Mouse (Mus musculus) Patski (cell line): ENCODE measurements at regions not wholly inside any gene's neighbourhood (a gene's known extent, or its start where the extent isn't known, plus 50 kb on each side); places are given as distances from the start of the nearest gene placed in this dataset.

Experiments
- ATAC-seq: fragments of 100-300 bp; one replicate; pipeline ENCODE4 v1.8.0; 2021
- CTCF ChIA-PET: fragments of 350-600 bp; sonication (Branson Sonifier 250); formaldehyde crosslinking; loops from one replicate; lab custom pipeline; 2022; ENCODE audit warnings: inconsistent platforms; lab: Charles Lee
- POLR2A ChIA-PET: fragments of 350-600 bp; sonication (Branson Sonifier 250); formaldehyde crosslinking; loops from one replicate; lab custom pipeline; 2022; ENCODE audit warnings: antibody characterized with exemption, inconsistent platforms; lab: Charles Lee
- DNase-seq: peaks from one replicate; pipeline ENCODE4 v3.0.0-alpha.2; 2011; ENCODE audit warnings: low read depth, low spot score
- H3K27me3 ChIP-seq: fragments of 371-371 bp; one replicate; pipeline ENCODE4 v1.5.1; 2021
- CTCF ChIP-seq: fragments of 100-300 bp; IDR thresholded peaks from one replicate; pipeline ENCODE4 v1.5.1; 2021
- in situ Hi-C: fragments of 300-500 bp; cut with MboI; formaldehyde crosslinking; loops from 3 replicates; pipeline ENCODE4 v1.11.1; 2018; ENCODE audit warnings: low pct_unique_long_range_greater_than_20kb, mixed read lengths

DNA sequence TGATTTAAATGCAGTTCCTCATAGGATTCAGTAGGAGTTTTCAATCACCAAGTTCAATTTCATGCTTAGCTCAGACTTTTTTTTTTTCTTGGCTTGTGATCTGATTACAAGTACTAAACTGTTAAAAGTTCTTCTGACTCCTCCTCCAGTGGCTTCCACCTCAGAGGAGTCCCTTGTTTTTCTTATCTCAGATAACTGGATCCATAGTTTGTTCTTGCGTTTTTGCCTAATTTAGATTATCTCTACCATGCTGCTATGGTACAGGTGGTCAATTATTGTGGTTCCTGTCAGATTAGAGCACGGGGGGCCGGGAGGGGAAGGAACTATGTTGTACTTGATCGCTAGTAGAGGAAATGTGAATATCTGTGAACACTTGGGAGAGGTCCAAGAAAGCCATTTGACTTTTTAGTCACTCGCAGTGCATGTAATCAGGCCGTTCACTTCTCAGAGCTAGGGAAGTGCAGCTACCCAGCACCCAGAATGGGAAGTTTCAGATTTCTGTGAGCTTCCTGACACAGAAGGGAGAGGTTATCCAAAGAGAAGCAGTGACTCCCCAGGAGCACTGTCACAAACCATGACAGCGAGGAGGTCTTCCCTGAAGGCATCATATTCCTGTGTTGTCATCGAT is 89.0 kb upstream of the Kitl start:
- ATAC-seq (no peak), DNase-seq (no peak)
- no peak for TF ChIP-seq CTCF
- no peaks in the 10 kb centered on the region for H3K27me3 ChIP-seq
- POLR2A ChIA-PET: no interaction called here
- CTCF ChIA-PET: no interaction called here
- in situ Hi-C loops: no loop called here

GRCm38 (mm10) chr10:99924541-99924940 is 90.9 kb upstream of the Kitl start:
- DNase-seq: no peak
- ATAC-seq: no peak
- TF ChIP-seq CTCF: no peak
- CTCF ChIA-PET: no interaction called here
- POLR2A ChIA-PET: interaction anchor here (0.7 kb wide), 1 partner anchor 45 kb away, joined by 4 read pairs; no protein-coding TSS in a partner anchor
- no peaks in the 10 kb centered on the region for H3K27me3 ChIP-seq
- in situ Hi-C loops: no loop called here

DNA sequence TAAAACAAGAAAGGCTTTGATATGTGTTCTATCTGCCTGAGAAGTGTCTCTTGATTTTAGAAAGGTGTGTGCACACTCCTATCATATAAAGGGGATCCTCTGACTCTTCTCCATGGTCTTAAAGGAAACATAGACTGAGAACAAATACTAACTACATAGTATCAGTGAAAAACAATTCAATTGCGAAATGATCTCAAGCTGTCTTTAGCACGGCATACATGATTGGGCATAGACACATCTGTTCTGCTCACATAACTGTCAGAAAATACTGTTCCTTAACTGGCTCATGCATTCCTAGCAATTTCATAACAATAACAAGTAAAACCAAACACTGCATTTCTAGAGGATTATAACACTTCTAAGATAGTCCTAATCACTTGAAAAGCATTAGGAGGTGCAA is 95.5 kb upstream of the Kitl start:
- ATAC-seq (no peak), DNase-seq (no peak)
- ChIA-PET CTCF (interaction anchor here (1.3 kb wide), 2 partner anchors 12 to 18 kb away, joined by 3 to 4 read pairs; no protein-coding TSS in a partner anchor), POLR2A (interaction anchor here (1.1 kb wide), 1 partner anchor 14 kb away, joined by 3 read pairs; no protein-coding TSS in a partner anchor)
- in situ Hi-C loops: no loop called here
- H3K27me3 ChIP-seq: no peaks in the 10 kb centered on the region
- TF ChIP-seq CTCF: no peak

GRCm38 (mm10) chr10:99918567-99919320 is 96.7 kb upstream of the Kitl start:
- no peaks in the 10 kb centered on the region for H3K27me3 ChIP-seq
- DNase-seq (no peak), ATAC-seq (no peak)
- CTCF ChIA-PET: interaction anchor here (0.8 to 1.3 kb wide), 5 partner anchors 11 to 28 kb away, joined by 3 to 4 read pairs (median 3); no protein-coding TSS in a partner anchor
- in situ Hi-C loops: no loop called here
- POLR2A ChIA-PET: no interaction called here
- no peak for TF ChIP-seq CTCF

DNA sequence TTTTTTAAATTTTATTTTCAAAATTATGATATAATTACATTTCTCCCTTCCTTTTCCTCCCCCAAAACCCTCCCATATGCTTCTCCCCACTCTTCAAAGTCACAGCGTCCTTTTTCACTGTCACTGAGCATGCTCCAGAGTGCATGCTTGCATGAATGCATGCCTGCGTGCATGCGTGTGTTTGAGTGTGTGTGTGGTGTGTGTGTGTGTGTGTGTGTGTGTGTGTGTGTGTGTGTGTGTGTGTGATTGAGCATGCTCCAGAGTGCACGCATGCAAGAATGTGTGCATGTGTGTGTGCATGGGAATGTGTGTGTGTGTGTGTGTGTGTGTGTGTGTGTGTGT is 101.6 kb upstream of the Kitl start:
- POLR2A ChIA-PET: no interaction called here
- ATAC-seq (no peak), DNase-seq (no peak)
- in situ Hi-C loops: no loop called here
- H3K27me3 ChIP-seq: no peaks in the 10 kb centered on the region
- TF ChIP-seq CTCF: no peak
- CTCF ChIA-PET: no interaction called here

- DNase-seq: no peak
- no peak for ATAC-seq
- in situ Hi-C loops: no loop called here
These were observed 102.2 kb upstream of the Kitl start for GRCm38 (mm10) chr10:99913001-99913845.

GRCm38 (mm10) chr10:99910011-99910723 is 105.3 kb upstream of the Kitl start:
- peak; percentile 99 for ATAC-seq
- H3K27me3 ChIP-seq: no peaks in the 10 kb centered on the region
- in situ Hi-C loops: no loop called here
- CTCF ChIA-PET: no interaction called here
- no peak for TF ChIP-seq CTCF
- peak; percentile 54 for DNase-seq
- POLR2A ChIA-PET: no interaction called here

More at GRCm38 (mm10) chr10:99913001-99913845, 102.2 kb upstream of the Kitl start:
- H3K27me3 ChIP-seq: no peaks in the 10 kb centered on the region
- ChIA-PET POLR2A (interaction anchor here (0.5 kb wide), 1 partner anchor 566 kb away, joined by 4 read pairs; no protein-coding TSS in a partner anchor), CTCF (no interaction called here)
- no peak for TF ChIP-seq CTCF

DNA sequence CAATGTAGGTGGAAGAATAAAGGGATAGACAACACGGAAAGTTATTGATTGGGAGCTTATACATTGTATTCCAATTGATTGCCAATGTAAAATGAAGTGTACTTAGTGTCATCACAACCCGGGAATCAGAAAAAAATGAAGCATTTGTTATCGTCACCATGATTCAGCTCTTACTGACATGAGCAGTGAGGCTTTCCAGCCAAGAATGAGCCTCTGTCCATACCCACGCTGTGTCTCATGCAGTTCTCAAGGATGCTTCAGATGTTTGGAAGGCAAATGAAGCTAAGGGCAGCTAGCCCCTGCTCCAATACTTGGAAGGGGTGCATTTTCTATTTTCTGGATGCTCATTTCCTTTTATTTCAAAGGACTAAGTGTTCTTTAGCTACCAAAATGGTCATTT is 107.4 kb upstream of the Kitl start:
- in situ Hi-C loops: no loop called here
- DNase-seq (no peak), ATAC-seq (no peak)
- ChIA-PET CTCF (interaction anchor here (1.0 to 1.6 kb wide), 5 partner anchors 9 to 108 kb away, joined by 3 read pairs; no protein-coding TSS in a partner anchor), POLR2A (interaction anchor here (0.6 kb wide), 1 partner anchor 79 kb away, joined by 7 read pairs; no protein-coding TSS in a partner anchor)
- no peak for TF ChIP-seq CTCF
- H3K27me3 ChIP-seq: no peaks in the 10 kb centered on the region

DNA sequence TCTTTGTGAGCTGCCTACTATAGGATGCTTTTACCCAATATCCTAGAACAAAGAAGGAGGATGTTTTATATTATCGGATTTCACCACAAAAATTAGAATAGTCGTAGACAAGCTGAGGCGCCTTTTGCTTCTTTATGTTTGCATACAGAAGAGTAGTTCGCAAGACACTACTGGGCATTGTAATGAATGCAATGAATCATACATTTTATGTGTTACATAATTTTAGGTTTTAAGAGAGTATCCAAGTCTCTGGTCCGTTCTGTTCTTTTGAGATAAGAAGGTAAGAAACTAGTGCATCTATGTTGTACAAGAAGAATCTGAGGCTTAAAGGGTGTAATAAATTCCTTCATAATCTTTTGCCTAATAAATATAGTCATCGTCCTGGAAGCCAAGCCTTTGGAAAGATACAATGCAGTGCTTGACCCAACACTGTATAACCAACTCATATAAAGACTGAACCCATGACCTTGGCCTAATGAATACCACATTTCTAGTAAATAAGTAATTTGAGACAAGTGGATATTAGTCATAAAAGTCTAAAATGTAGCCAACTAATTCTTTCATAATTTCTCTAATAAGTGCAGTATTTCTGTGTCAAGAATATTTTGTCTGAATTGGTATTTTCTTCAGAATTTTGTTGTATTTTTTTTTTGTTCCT is 108.5 kb upstream of the Kitl start:
- no peaks in the 10 kb centered on the region for H3K27me3 ChIP-seq
- in situ Hi-C loops: no loop called here
- POLR2A ChIA-PET: no interaction called here
- no peak for TF ChIP-seq CTCF
- ATAC-seq: no peak
- CTCF ChIA-PET: interaction anchor here (1.2 to 1.6 kb wide), 3 partner anchors 10 to 13 kb away, joined by 3 read pairs; no protein-coding TSS in a partner anchor
- no peak for DNase-seq
